Mouse (Mus musculus): Measurements from ENCODE around the gene Pcnp.

DNA sequence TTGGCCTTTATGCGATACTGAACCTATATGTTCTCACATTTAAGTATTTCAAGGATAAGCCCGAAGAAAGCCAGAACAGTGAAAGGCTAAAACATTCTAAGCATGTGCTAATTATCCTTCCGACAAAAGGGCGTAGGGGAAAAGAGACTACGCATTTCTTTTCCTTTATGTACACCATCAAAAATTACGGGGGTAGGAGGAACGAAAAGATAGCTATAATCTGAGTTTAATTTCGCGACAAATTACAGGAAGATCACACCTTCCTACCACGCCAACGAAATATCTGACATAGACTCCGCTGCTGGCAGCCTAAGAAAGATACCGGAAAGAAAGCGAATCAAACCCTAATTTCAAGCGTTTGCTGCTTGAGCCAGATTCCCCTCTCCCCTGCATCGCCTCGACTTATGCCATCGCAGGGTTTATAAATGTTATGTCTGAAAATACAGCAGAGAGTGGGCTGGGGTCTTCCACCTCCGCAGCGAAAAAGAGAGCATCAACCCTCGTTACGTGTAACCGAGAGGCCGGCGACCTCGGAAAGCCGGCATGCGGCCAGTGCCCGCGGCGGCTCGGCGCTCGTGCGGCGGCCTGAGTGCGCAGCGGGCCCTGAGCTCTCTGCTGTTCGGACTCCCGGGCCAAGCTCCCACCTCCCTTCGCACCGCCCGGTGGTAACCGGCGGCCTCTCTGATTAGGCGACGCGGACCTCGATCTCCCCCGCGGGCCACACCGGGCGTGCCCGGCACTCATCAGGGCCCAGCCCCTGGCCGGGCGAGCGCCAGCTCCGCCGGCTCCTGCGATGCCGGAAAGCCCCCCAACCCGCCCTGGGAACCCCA, 602 bp downstream of the Pcnp start:
- TF ChIP-seq GATA1 (IDR thresholded peaks at IDR 0.05; ENCODE audit: low read depth, low read length), result no peak
- no peak for TF ChIP-seq EP300 (IDR thresholded peaks at IDR 0.05; ENCODE audit: low read depth in 1 of 2, low read length in 2 of 2)

Data from MEL (cell line).